Mouse (Mus musculus) gastrocnemius, postnatal 36 days (tissue): ENCODE results near the gene Rheb. TPM values are rescaled to one million over a fixed set of nuclear protein-coding genes. Genes with fewer than 3 reads are reported as not detected.
A peak's percentile ranks its signal among the peaks of the same experiment; 100 is the strongest.
"Not testable (repeated sequence)": the region's sequence is repeated elsewhere in the genome, so short reads cannot be mapped to it uniquely, and the experiment has no call there.

Source experiments
- DNase-seq, 2 experiments: peaks; one replicate each; pipeline ENCODE4 v3.0.0; 2022
- intact Hi-C: fragments of 180-260 bp; cut with DNase I; formaldehyde crosslinking; loops from one replicate; pipeline ENCODE4 v1.15.1; 2025
- total RNA-seq, 2 experiments: library from RNA; stranded (reverse); gene quantifications; 2 replicates each; pipeline ENCODE4 v1.2.3; 2021

Rheb gene
- total RNA-seq, 2 experiments from 2014 or later = 55.9 to 62.0 TPM

- DNase-seq = no peak
- intact Hi-C loops = no loop called here
Measured at GRCm38 (mm10) chr5:24843841-24844240, 1.4 kb upstream of the Rheb start.

- intact Hi-C loops = no loop called here
- DNase-seq = peak in 1 of 2 experiments; percentile 31
Measured at GRCm38 (mm10) chr5:24843103-24843475, 665 bp upstream of the Rheb start.

GRCm38 (mm10) chr5:24841662-24842273, 656 bp downstream of the Rheb start:
- DNase-seq = peak in 1 of 2 experiments; percentile 30
- intact Hi-C loops = no loop called here

GRCm38 (mm10) chr5:24840975-24841431, 1.4 kb downstream of the Rheb start:
- DNase-seq = no peak
- intact Hi-C loops = no loop called here

GRCm38 (mm10) chr5:24834491-24834890, 7.9 kb downstream of the Rheb start:
- no peak for DNase-seq
- intact Hi-C loops = no loop called here

- intact Hi-C loops = no loop called here
Measured at GRCm38 (mm10) chr5:24831912-24832311, 10.5 kb downstream of the Rheb start.

GRCm38 (mm10) chr5:24828446-24828845, 14.0 kb downstream of the Rheb start:
- no peak for DNase-seq
- intact Hi-C loops = no loop called here

More at GRCm38 (mm10) chr5:24831912-24832311, 10.5 kb downstream of the Rheb start:
- no peak for DNase-seq

GRCm38 (mm10) chr5:24827173-24827572, 15.3 kb downstream of the Rheb start:
- intact Hi-C loops = no loop called here
- DNase-seq = no peak

- intact Hi-C loops = no loop called here
- DNase-seq = no peak
Measured at GRCm38 (mm10) chr5:24826056-24826770, 16.2 kb downstream of the Rheb start.

- intact Hi-C loops = no loop called here
- no peak for DNase-seq
Measured at GRCm38 (mm10) chr5:24825365-24826055, 16.9 kb downstream of the Rheb start.

GRCm38 (mm10) chr5:24823864-24824405, 18.5 kb downstream of the Rheb start:
- DNase-seq = no peak
- intact Hi-C loops = no loop called here

GRCm38 (mm10) chr5:24822781-24823180, 19.6 kb downstream of the Rheb start:
- intact Hi-C loops = no loop called here
- no peak for DNase-seq

- intact Hi-C loops, DNase-seq: not testable (repeated sequence)
Measured at GRCm38 (mm10) chr5:24822231-24822630, 20.2 kb downstream of the Rheb start.

- intact Hi-C loops = no loop called here
- no peak for DNase-seq
Measured at GRCm38 (mm10) chr5:24821403-24821841, 21.0 kb downstream of the Rheb start.

- no peak for DNase-seq
- intact Hi-C loops = no loop called here
Measured at GRCm38 (mm10) chr5:24820627-24821026, 21.8 kb downstream of the Rheb start.

- intact Hi-C loops = no loop called here
- no peak for DNase-seq
Measured at GRCm38 (mm10) chr5:24817191-24817590, 25.2 kb downstream of the Rheb start.

- intact Hi-C loops = no loop called here
- DNase-seq = no peak
Measured at GRCm38 (mm10) chr5:24813946-24814345, 28.5 kb downstream of the Rheb start.

GRCm38 (mm10) chr5:24813005-24813404, 29.4 kb downstream of the Rheb start:
- intact Hi-C loops = no loop called here
- no peak for DNase-seq

- no peak for DNase-seq
Measured at GRCm38 (mm10) chr5:24805222-24805621, 37.2 kb downstream of the Rheb start.

GRCm38 (mm10) chr5:24804661-24805060, 37.8 kb downstream of the Rheb start:
- intact Hi-C loops = no loop called here
- no peak for DNase-seq

More at GRCm38 (mm10) chr5:24805222-24805621, 37.2 kb downstream of the Rheb start:
- intact Hi-C loops = no loop called here
